Mouse (Mus musculus) left cerebral cortex, postnatal 14 days (tissue): Measurements from ENCODE around the gene Tmcc1. TPM values are rescaled to one million over a fixed set of nuclear protein-coding genes. Genes with fewer than 3 reads are reported as not detected.
"Not testable (repeated sequence)": the region's sequence is repeated elsewhere in the genome, so short reads cannot be mapped to it uniquely, and the experiment has no call there.

ENCODE experiments used
- DNase-seq, 2 experiments: peaks; one replicate each; pipeline ENCODE4 v3.0.0; 2021 to 2022; ENCODE audit warnings: low spot score in 2 of 2, mixed read lengths in 1 of 2
- intact Hi-C: fragments of 180-260 bp; cut with DNase I; formaldehyde crosslinking; loops from one replicate; pipeline ENCODE4 v1.15.1; 2025
- total RNA-seq, 2 experiments: library from RNA; stranded (reverse); gene quantifications; 2 replicates each; pipeline ENCODE4 v1.2.3; 2021

Gene Tmcc1
- total RNA-seq, 2 experiments from 2014 or later: 57.1 to 60.6 TPM

DNA sequence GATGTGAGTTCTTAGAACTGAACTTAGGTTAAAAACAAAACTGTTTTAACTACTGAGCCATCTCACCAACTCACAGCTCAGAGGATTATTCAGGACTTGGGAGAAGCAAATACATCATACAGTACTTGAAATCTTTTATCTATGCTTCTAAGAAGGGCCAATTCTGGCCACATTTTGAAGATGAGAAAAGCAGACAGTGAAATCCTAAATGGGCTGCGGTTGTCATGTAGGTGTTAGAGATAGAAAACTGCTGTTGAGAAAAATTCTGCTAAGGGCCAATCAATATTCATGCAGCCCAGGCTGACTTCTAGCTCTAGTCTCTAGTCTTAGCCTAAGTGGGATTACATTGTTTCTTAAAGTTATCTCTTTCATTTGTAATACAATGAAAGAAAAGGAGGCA lies 26.9 kb downstream of the Tmcc1 start:
- intact Hi-C loops: no loop called here
- no peak for DNase-seq

DNA sequence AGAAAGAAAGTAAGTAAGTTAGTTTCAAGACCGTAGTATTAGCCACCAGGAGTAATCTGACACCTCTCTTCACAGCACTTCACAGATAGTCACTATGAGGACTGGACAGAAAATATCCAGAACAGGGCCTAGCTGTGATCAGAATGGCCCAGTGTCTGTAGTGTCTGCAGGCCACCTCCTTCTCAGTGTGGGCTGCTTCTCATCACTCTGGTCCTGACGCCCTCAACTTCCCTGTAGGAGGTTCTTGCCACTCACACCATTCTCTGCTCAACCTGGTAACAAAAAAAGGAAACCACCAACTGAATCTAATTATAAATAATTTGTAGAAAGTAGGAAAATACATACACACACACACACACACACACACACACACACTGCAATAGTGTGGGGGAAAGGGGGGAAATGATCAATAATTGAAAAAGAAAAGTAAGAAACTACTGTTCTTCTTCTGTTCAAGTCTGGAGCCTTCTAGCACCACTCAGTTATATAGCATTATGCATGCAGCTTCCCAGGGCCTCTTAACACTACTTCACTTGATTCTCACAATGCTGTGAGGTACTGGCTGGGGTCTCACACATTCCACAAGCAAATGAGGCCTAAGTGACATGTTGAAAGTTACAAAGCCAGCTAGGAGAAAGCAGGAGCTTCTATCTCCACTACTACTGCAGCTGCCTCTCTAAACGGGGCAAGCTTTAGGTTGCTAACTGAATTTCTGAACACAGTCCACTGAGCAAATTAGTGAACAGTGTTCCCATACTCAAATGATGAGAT lies 38.2 kb downstream of the Tmcc1 start:
- no peak for DNase-seq

GRCm38 (mm10) chr6:116147386-116147785 lies 45.9 kb downstream of the Tmcc1 start:
- no peak for DNase-seq
- intact Hi-C loops: no loop called here

More for the DNA sequence above, 38.2 kb downstream of the Tmcc1 start:
- intact Hi-C loops: no loop called here

GRCm38 (mm10) chr6:116141696-116142095 lies 51.6 kb downstream of the Tmcc1 start:
- intact Hi-C loops: no loop called here

GRCm38 (mm10) chr6:116140782-116141181 lies 52.5 kb downstream of the Tmcc1 start:
- DNase-seq: no peak
- intact Hi-C loops: no loop called here

More at GRCm38 (mm10) chr6:116141696-116142095, 51.6 kb downstream of the Tmcc1 start:
- no peak for DNase-seq

GRCm38 (mm10) chr6:116139143-116139856 lies 54.0 kb downstream of the Tmcc1 start:
- no peak for DNase-seq
- intact Hi-C loops: no loop called here

- peak in 1 of 2 experiments; percentile 34 for DNase-seq
- intact Hi-C loops: no loop called here
These were observed 57.2 kb downstream of the Tmcc1 start for GRCm38 (mm10) chr6:116135971-116136632.

- DNase-seq: no peak
- intact Hi-C loops: no loop called here
These were observed 59.5 kb downstream of the Tmcc1 start for GRCm38 (mm10) chr6:116133756-116134155.

DNA sequence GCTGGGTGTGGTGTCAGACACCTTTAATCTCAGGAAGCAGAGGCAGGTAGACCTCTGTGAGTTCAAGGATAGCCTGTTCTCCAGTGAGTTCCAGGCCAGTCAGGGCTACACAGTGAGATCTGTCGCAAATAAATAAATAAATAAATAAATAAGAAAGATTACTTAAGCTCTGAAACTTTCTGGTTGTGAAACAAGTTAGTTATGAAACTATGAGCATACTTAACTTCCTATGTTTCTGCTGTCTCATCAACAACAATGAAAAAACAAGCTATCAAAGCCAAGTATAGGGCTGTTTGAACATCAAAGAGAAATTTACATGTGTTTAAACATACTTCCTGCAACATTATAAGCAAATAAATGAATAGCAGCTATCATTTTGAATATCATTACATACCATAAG lies 61.5 kb downstream of the Tmcc1 start:
- DNase-seq: no peak
- intact Hi-C loops: no loop called here

DNA sequence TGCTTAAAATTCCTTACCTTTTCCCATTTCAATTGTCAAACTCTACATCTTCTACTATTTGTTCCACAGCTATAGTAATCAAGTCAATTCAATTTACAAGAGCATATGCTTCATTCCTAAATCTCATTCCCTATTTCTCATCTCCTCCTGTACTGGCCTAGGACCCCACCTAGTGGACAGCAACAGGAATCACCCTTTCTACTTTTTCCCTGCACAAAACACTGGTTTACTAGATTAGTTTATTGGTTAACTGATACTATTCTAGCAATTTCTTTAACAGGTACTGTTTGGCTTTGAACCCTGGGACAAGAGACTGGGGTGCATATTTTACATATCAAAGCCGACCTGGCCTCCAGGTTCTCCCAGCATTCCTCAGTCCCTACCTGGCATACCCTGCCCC lies 64.6 kb downstream of the Tmcc1 start:
- DNase-seq: no peak

GRCm38 (mm10) chr6:116127918-116128443 lies 65.3 kb downstream of the Tmcc1 start:
- DNase-seq: no peak
- intact Hi-C loops: loop anchor here (2.0 to 5.0 kb wide), 3 partner anchors 101 to 226 kb away; no protein-coding TSS in a partner anchor

More for the DNA sequence above, 64.6 kb downstream of the Tmcc1 start:
- intact Hi-C loops: loop anchor here (2.0 to 5.0 kb wide), 3 partner anchors 101 to 226 kb away; no protein-coding TSS in a partner anchor

GRCm38 (mm10) chr6:116126577-116126976 lies 66.7 kb downstream of the Tmcc1 start:
- intact Hi-C loops: loop anchor here (5.0 kb wide), 2 partner anchors 99 to 224 kb away; no protein-coding TSS in a partner anchor
- DNase-seq: no peak

DNA sequence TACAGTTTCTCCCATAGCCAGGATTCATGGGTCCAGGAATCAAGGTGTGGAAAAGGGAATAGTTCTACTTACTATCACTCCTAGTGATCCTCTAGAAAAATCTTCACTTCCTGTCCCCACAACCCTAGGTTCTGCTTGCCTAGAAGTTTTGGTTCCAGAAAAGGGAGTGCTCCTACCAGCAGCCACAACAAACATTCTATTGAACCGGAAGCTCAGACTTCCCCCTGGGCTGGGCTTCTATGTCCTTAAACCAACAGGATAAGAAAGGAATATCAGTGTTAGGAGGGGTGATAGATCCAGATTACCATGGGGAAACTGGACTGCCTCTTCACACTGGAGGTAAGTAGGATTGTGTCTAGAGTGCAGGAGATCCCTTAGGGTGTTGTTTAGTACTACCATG lies 70.4 kb downstream of the Tmcc1 start:
- intact Hi-C loops: no loop called here
- DNase-seq: no peak

DNA sequence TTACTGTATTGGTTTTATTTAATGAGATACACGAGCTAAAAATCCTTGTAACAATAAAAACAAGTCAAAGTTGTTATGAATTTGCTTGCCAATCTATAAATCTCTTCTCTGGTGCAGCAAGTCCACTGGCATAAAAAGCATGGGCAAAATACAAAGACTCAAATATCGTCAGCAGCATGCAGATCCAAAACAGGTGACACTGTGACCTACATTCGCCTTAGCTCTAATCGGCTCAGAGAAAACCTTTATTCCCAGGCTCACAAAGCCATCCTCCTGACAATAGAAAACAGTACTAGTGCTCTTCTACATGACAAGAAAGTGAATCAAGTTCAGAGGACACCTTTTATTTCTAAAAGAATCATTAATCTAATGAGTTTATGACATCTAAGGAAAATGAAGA lies 73.6 kb downstream of the Tmcc1 start:
- DNase-seq: no peak
- intact Hi-C loops: no loop called here

- DNase-seq, intact Hi-C loops: not testable (repeated sequence)
These were observed 76.7 kb downstream of the Tmcc1 start for GRCm38 (mm10) chr6:116116634-116117033.

GRCm38 (mm10) chr6:116110588-116110987 lies 82.7 kb downstream of the Tmcc1 start:
- intact Hi-C loops: no loop called here
- no peak for DNase-seq

GRCm38 (mm10) chr6:116107471-116108358 lies 85.6 kb downstream of the Tmcc1 start:
- peak in 1 of 2 experiments; percentile 18 for DNase-seq
- intact Hi-C loops: no loop called here

DNA sequence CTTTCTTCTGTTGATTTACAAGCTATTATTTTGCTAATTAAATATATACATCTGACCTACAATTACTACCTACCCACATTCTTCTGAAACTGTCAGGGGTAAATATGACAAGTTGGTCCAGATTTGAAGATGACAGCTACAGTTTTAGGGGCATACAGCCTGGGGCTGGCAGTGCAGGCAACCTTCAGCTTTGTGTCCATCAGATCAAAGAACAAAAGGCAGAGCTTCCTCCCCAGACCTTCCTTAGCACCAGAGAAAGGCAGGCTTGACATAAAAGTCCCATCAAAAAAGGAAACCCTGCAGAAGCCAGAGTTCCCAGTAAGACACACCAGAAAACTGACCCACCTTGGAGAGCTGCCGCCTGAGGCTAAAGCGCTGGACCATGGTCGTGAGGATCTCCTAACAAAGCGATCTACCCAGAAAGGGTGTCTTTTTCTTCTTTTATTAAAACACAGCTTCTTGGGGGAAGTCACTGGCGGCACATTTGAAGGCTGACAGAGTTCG lies 86.3 kb downstream of the Tmcc1 start:
- intact Hi-C loops: no loop called here
- DNase-seq: no peak

DNA sequence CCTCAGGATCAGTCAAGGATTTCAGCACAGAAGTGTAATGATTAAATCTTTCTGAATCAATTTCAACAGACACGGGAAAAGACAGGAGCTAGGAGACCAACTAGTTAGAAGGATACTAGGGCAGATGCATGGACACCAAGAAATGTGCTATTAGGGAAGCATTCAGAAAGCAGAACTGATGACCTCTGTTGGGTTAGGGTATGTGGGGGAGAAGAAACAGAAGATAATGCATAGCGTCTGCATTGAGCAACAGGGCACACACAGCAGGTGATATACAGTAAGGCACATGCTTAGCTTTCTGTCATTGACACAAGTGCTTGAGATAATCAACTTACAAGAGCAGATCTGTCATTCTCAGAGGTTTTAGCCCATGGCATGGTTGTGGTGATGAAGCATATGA lies 95.7 kb downstream of the Tmcc1 start:
- intact Hi-C loops: no loop called here
- no peak for DNase-seq
